Mouse (Mus musculus) liver, embryonic 13.5 days (tissue): ENCODE measurements at regions not wholly inside any gene's neighbourhood (a gene's known extent, or its start where the extent isn't known, plus 50 kb on each side); places are given as distances from the start of the nearest gene placed in this dataset.

Experiments
- ATAC-seq: fragments of 200-750 bp; cut with Nextera tagmentation; 2 replicates; pipeline ENCODE4 v1.8.0; 2017; ENCODE audit warnings: low read depth, mild to moderate bottlenecking, moderate number of reproducible peaks, moderate library complexity
- DNase-seq: peaks from one replicate; pipeline ENCODE4 v3.0.0; 2022
- H3K27ac ChIP-seq: fragments of 300-500 bp; sonication (generic); 2 replicates; pipeline ENCODE4 v1.5.1; 2015; ENCODE audit warnings: moderate library complexity, mild to moderate bottlenecking, inconsistent platforms
- H3K27me3 ChIP-seq: fragments of 300-500 bp; sonication (generic); 2 replicates; pipeline ENCODE4 v1.6.1; 2015; ENCODE audit warnings: mild to moderate bottlenecking, inconsistent platforms
- H3K36me3 ChIP-seq: fragments of 300-500 bp; sonication (generic); 2 replicates; pipeline ENCODE4 v1.6.1; 2015; ENCODE audit warnings: mild to moderate bottlenecking, inconsistent platforms
- H3K4me1 ChIP-seq: fragments of 300-500 bp; sonication (generic); replicated peaks from 2 replicates; pipeline ENCODE4 v1.6.1; 2015; ENCODE audit warnings: inconsistent platforms
- H3K4me2 ChIP-seq: fragments of 300-500 bp; sonication (generic); 2 replicates; pipeline ENCODE4 v1.6.1; 2015; ENCODE audit warnings: inconsistent platforms, mild to moderate bottlenecking, moderate library complexity
- H3K4me3 ChIP-seq: fragments of 300-500 bp; sonication (generic); replicated peaks from 2 replicates; pipeline ENCODE4 v1.5.1; 2015; ENCODE audit warnings: mild to moderate bottlenecking, inconsistent platforms
- H3K9ac ChIP-seq: fragments of 300-500 bp; sonication (generic); 2 replicates; pipeline ENCODE4 v1.6.1; 2015; ENCODE audit warnings: mild to moderate bottlenecking, inconsistent platforms
- H3K9me3 ChIP-seq: fragments of 300-500 bp; sonication (generic); replicated peaks from 2 replicates; pipeline ENCODE4 v1.6.1; 2016; ENCODE audit warnings: inconsistent platforms
- WGBS: fragments of 180-500 bp; shearing (Covaris S2); methylation state at CpG from one replicate; pipeline ENCODE4 v1.1.7; 2015; ENCODE audit not compliant: insufficient replicate concordance; 5-methylcytosine and 5-hydroxymethylcytosine counted together

DNA sequence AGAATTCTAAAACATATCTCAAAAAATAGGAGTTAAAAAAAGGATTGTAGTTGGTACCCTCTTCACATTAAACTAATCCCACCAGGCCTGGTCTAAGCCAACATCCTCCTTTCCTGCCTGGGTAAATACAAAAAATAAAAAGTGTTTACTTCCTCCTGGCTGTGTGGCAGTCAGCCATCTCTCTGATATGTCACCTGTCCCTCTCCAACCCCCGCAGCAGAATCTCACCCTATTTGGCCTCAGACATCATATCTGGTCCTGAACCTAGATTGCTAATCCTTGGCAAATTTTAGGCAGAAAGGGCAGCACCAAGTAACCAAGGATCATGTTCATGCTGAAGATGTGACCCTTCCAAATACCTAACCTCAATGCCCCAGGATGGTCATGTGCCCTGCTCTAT, 59.2 kb upstream of the Cadm1 start:
- no peak overlapping the region for H3K4me2 ChIP-seq
- H3K27ac ChIP-seq: no peak overlapping the region
- WGBS: 44% methylated on average over 1 of the region's 1 CpGs

DNA sequence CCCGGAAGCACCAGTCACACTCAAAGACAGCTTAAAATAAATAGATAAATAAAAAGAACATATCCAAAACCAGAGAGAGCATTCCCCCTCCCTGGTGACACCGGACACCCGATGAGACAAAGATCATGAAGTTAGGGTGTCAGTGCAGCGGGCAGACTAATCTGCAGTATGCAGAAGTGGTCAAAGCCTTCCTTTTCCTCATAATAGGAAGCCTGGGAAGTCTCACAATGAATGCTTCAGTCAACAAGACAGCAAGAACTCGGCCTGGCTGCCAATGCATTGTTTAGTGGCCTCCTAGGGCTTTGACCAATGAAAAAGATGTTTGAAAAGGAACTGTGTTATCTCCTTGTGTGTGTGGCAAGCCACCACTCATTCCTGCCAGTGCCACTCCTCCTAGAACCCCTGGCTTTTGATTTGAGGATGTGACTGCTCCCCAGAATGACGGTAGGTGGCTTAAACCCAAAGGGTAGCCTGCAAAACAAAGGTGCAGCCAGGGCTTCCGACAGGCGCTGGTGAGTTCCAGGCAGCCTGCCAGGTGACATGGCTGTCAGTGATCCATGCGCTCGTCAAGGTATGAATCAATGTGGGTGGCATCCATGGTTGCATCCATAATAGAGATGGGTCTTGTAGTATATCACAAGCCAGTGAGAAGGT, 58.1 kb upstream of the Cadm1 start:
- Histone ChIP-seq H3K27ac (no peak overlapping the region), H3K4me1 (no peaks in the 10 kb centered on the region), H3K4me3 (no peak overlapping the region), H3K9me3 (no peaks in the 10 kb centered on the region), H3K27me3 (no peaks in the 10 kb centered on the region), H3K4me2 (no peak overlapping the region), H3K9ac (no peak overlapping the region), H3K36me3 (no peaks in the 10 kb centered on the region)
- no peak for ATAC-seq
- WGBS: 33% methylated on average over 10 of the region's 10 CpGs
- no peak for DNase-seq

More for the DNA sequence above, 59.2 kb upstream of the Cadm1 start:
- DNase-seq: no peak
- Histone ChIP-seq H3K9ac (no peak overlapping the region), H3K27me3 (no peaks in the 10 kb centered on the region), H3K9me3 (no peaks in the 10 kb centered on the region), H3K4me3 (no peak overlapping the region), H3K36me3 (no peaks in the 10 kb centered on the region), H3K4me1 (no peaks in the 10 kb centered on the region)
- ATAC-seq: no peak

DNA sequence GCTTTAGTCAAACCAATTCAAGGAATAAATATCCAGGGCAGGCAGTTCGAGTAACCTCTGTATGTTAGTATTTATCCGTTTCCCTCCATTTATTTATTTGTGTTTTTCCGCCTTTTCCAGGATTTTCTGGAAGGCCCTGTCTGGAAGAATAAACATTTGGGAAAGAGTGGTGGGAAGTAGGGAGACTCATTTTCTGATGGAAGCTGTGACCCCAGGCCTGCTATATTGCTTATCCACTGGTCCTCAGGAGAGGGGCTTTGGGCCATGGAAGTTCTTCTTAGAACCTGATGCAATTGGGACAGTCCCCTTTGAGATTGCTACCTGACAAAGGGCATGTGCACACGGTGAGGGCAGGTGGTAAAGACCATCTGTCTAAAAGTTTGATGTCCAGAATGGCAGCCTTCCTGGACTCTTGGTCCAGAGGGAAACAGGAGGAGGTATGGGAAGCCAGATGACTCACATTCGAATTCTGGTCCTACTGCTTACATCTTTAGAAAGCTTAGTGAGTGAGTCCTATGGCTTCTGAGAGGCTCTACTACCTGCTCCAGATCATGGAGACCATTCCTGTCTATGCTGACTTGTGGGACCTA, 56.1 kb upstream of the Cadm1 start:
- Histone ChIP-seq H3K27me3 (no peaks in the 10 kb centered on the region), H3K36me3 (no peaks in the 10 kb centered on the region), H3K9ac (no peak overlapping the region), H3K4me2 (no peak overlapping the region), H3K27ac (no peak overlapping the region), H3K4me3 (no peak overlapping the region), H3K9me3 (no peaks in the 10 kb centered on the region), H3K4me1 (no peaks in the 10 kb centered on the region)
- DNase-seq (no peak), ATAC-seq (no peak)
- 64% methylated on average over 5 of the region's 5 CpGs for WGBS

DNA sequence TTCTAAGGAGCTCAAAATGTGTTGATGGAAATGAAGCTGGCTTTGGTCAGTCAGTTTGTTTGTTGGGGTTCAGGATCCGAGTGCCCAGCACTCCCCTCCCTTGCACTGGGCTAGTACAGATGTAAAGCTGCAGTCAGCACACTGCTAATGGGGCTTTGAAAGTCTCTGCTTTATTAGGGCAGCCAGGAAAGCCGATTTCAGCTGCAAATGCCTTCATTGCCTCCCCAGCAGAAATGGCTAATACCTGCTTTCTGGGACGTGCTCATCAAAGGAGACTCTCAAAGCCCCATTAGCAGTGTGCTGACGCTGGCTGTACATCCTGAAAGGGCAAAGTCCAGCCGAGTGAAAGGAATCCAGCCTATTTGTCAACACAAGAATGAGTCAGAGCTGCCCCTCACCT, 55.2 kb upstream of the Cadm1 start:
- H3K36me3 ChIP-seq: no peaks in the 10 kb centered on the region

DNA sequence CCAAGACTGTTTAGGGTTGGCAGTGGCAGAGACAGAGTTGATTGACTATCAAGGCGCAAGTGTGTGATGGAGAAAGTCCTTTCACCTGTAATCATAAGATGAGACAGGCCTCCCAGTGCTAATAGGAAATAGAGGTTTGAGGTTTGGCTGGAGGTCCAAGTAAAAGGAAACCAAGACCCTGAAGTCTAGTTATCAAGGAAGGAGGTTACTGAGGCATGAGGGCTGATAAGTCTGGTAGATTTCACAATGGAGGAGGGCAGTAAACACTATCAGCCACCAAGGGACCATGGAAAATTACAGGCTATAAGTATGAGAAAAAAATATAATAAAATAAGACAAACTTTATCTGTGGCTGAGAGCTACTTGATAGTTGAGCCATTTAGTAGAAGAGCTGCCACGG, 52.1 kb upstream of the Cadm1 start:
- ATAC-seq: no peak
- no peaks in the 10 kb centered on the region for H3K9me3 ChIP-seq
- no peak for DNase-seq
- no peaks in the 10 kb centered on the region for H3K36me3 ChIP-seq
- no peaks in the 10 kb centered on the region for H3K27me3 ChIP-seq
- no peaks in the 10 kb centered on the region for H3K4me1 ChIP-seq
- H3K4me3 ChIP-seq: no peak overlapping the region
- H3K4me2 ChIP-seq: no peak overlapping the region
- WGBS: 53% methylated on average over 2 of the region's 2 CpGs
- no peak overlapping the region for H3K9ac ChIP-seq
- no peak overlapping the region for H3K27ac ChIP-seq

More for the DNA sequence above, 55.2 kb upstream of the Cadm1 start:
- H3K4me3 ChIP-seq: no peak overlapping the region
- H3K9me3 ChIP-seq: no peaks in the 10 kb centered on the region
- H3K9ac ChIP-seq: no peak overlapping the region
- WGBS: 30% methylated on average over 5 of the region's 5 CpGs
- no peak overlapping the region for H3K27ac ChIP-seq
- no peaks in the 10 kb centered on the region for H3K4me1 ChIP-seq
- H3K4me2 ChIP-seq: no peak overlapping the region
- H3K27me3 ChIP-seq: no peaks in the 10 kb centered on the region
- DNase-seq (no peak), ATAC-seq (no peak)
